Mouse (Mus musculus) C2C12 (cell line): ENCODE results near the gene Nav2. TPM values are rescaled to one million over a fixed set of nuclear protein-coding genes. Genes with fewer than 3 reads are reported as not detected.

Experiments used
- H3K27me3 ChIP-seq: one replicate; pipeline ENCODE4 v1.6.1; 2011; ENCODE audit not compliant: control insufficient read depth, insufficient read depth, insufficient read length
- H3K36me3 ChIP-seq: one replicate; pipeline ENCODE4 v1.6.1; 2011; ENCODE audit not compliant: control insufficient read depth, insufficient read depth
- H3K4me3 ChIP-seq: one replicate; pipeline ENCODE4 v1.5.1; 2011; ENCODE audit warnings: mild to moderate bottlenecking, control low read depth; ENCODE audit not compliant: poor library complexity, insufficient read depth, severe bottlenecking
- H3K79me2 ChIP-seq: one replicate; pipeline ENCODE4 v1.6.1; 2011; ENCODE audit not compliant: control insufficient read depth, insufficient read depth
- H3K79me3 ChIP-seq: one replicate; pipeline ENCODE4 v1.6.1; 2011; ENCODE audit warnings: low read depth, control low read depth
- H3ac ChIP-seq: one replicate; pipeline ENCODE3; 2011; ENCODE audit warnings: low read depth; ENCODE audit not compliant: control insufficient read depth, insufficient read length
- CEBPB ChIP-seq: IDR thresholded peaks from one replicate; pipeline ENCODE4 v1.6.1; 2011; ENCODE audit warnings: low read depth, mild to moderate bottlenecking, control low read depth, moderate library complexity
- CTCF ChIP-seq: IDR thresholded peaks from one replicate; pipeline ENCODE4 v1.5.1; 2011; ENCODE audit not compliant: control insufficient read depth, insufficient read depth, insufficient read length
- FOSL1 ChIP-seq: IDR thresholded peaks from one replicate; pipeline ENCODE4 v1.8.0; 2011; ENCODE audit warnings: mild to moderate bottlenecking, low read length; ENCODE audit not compliant: poor library complexity, insufficient read depth, severe bottlenecking
- MAX ChIP-seq: IDR thresholded peaks from one replicate; pipeline ENCODE4 v1.6.1; 2011; ENCODE audit warnings: mild to moderate bottlenecking, control low read depth
- MYOD1 ChIP-seq: IDR thresholded peaks from one replicate; pipeline ENCODE4 v1.6.1; 2011; ENCODE audit warnings: low read depth; ENCODE audit not compliant: control insufficient read depth, insufficient read length
- MYOG ChIP-seq: IDR thresholded peaks from one replicate; pipeline ENCODE4 v1.6.1; 2011; ENCODE audit not compliant: control insufficient read depth, insufficient read length; ENCODE audit errors: extremely low read depth
- USF1 ChIP-seq: IDR thresholded peaks from one replicate; pipeline ENCODE4 v1.6.1; 2011; ENCODE audit warnings: low read depth, mild to moderate bottlenecking, control low read depth, moderate library complexity
- polyA plus RNA-seq: library from polyadenylated mRNA; unstranded; fragments of >200 nt; fragmentation: generic; extraction: Trizol; gene quantifications from one replicate; pipeline ENCODE4 v1.2.1, GENCODE M21; 2012; ENCODE audit warnings: missing spikeins

Gene Nav2
- polyA plus RNA-seq, 1 experiment: 4.7 TPM

- Histone ChIP-seq H3K79me3 (peaks cover 10% of the 10 kb centered on the region), H3K36me3 (no peaks in the 10 kb centered on the region), H3ac (no peak overlapping the region), H3K27me3 (no peaks in the 10 kb centered on the region), H3K79me2 (peaks cover 57% of the 10 kb centered on the region), H3K4me3 (no peak overlapping the region)
- TF ChIP-seq CEBPB: no peak
- TF ChIP-seq MAX: no peak
- no peak for TF ChIP-seq MYOG
- TF ChIP-seq MYOD1: no peak
- no peak for TF ChIP-seq CTCF
- no peak for TF ChIP-seq FOSL1
- no peak for TF ChIP-seq USF1
Observed at GRCm38 (mm10) chr7:49261941-49262511, 353.5 kb downstream of the Nav2 start.

GRCm38 (mm10) chr7:49266422-49266821 lies 357.9 kb downstream of the Nav2 start:
- H3ac ChIP-seq: no peak overlapping the region
- no peaks in the 10 kb centered on the region for H3K36me3 ChIP-seq
- peaks cover 44% of the 10 kb centered on the region for H3K79me2 ChIP-seq
- no peaks in the 10 kb centered on the region for H3K27me3 ChIP-seq
- H3K4me3 ChIP-seq: no peak overlapping the region
- peaks cover 8% of the 10 kb centered on the region for H3K79me3 ChIP-seq
- TF ChIP-seq MAX (no peak), MYOD1 (no peak), CEBPB (no peak), CTCF (no peak), MYOG (no peak), FOSL1 (no peak), USF1 (no peak)

GRCm38 (mm10) chr7:49267621-49268325 lies 359.3 kb downstream of the Nav2 start:
- H3K4me3 ChIP-seq: no peak overlapping the region
- H3K79me2 ChIP-seq: peaks cover 42% of the 10 kb centered on the region
- no peak for TF ChIP-seq FOSL1
- TF ChIP-seq USF1: no peak
- no peak for TF ChIP-seq CEBPB
- TF ChIP-seq MAX: no peak
- no peak for TF ChIP-seq CTCF
- no peak for TF ChIP-seq MYOG
- no peak for TF ChIP-seq MYOD1
- no peaks in the 10 kb centered on the region for H3K27me3 ChIP-seq
- no peak overlapping the region for H3ac ChIP-seq
- H3K36me3 ChIP-seq: no peaks in the 10 kb centered on the region
- H3K79me3 ChIP-seq: peaks cover 4% of the 10 kb centered on the region

- no peak overlapping the region for H3K4me3 ChIP-seq
- peaks cover 4% of the 10 kb centered on the region for H3K79me3 ChIP-seq
- H3K36me3 ChIP-seq: no peaks in the 10 kb centered on the region
- H3ac ChIP-seq: no peak overlapping the region
- peaks cover 47% of the 10 kb centered on the region for H3K79me2 ChIP-seq
- TF ChIP-seq MAX: no peak
- no peak for TF ChIP-seq MYOD1
- TF ChIP-seq FOSL1: no peak
- no peak for TF ChIP-seq MYOG
- no peaks in the 10 kb centered on the region for H3K27me3 ChIP-seq
Observed at GRCm38 (mm10) chr7:49268401-49268921, 359.9 kb downstream of the Nav2 start.

- Histone ChIP-seq H3K27me3 (no peaks in the 10 kb centered on the region), H3K79me3 (peaks cover 2% of the 10 kb centered on the region), H3K36me3 (no peaks in the 10 kb centered on the region), H3K79me2 (peaks cover 27% of the 10 kb centered on the region), H3ac (no peak overlapping the region), H3K4me3 (no peak overlapping the region)
- TF ChIP-seq MAX (no peak), FOSL1 (no peak), CTCF (no peak), MYOG (no peak), USF1 (no peak), CEBPB (no peak)
Observed at GRCm38 (mm10) chr7:49270855-49271254, 362.3 kb downstream of the Nav2 start.
